Mouse (Mus musculus) spleen, postnatal 4 days (tissue): Measurements from ENCODE around the gene Cgnl1.

ENCODE experiments used
- DNase-seq, 2 experiments: peaks; one replicate each; pipeline ENCODE4 v3.0.0; 2022; ENCODE audit warnings: low spot score in 2 of 2

The Cgnl1 gene

GRCm38 (mm10) chr9:71578896-71579564 is 192.4 kb downstream of the Cgnl1 start:
- DNase-seq: no peak
